Mouse (Mus musculus) embryonic fibroblast, embryonic 13.5 days (primary cell): ENCODE results near the gene Dgke.

Experiments used
- CTCF ChIP-seq: IDR thresholded peaks from 2 replicates; pipeline ENCODE4 v1.5.1; 2011; ENCODE audit warnings: mild to moderate bottlenecking, control low read depth, low read length, moderate library complexity, borderline replicate concordance; ENCODE audit not compliant: insufficient read depth
- POLR2A ChIP-seq: IDR thresholded peaks from 2 replicates; pipeline ENCODE4 v1.6.1; 2011; ENCODE audit warnings: low read depth, mild to moderate bottlenecking, control low read depth, low read length, moderate library complexity

DNA sequence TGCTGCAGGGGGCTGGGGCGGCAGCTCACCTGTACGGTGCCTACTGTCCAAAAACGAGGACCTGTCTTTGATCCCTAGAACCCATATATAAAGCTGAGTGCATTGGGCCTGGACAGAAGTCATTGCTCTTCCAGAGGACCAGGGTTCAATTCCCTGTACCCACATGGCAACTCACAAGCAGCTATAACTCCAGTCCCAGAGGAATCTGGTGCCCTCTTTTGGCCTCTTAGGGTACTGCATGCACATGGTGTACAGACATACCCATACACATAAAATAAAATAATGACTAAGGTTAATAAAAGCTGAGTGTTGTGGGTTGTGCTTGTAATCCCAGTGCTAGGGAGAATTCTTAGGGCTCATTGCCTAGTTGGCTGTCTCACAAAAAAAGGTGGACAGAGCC is 1.4 kb downstream of the Dgke start:
- TF ChIP-seq POLR2A, result no peak
- TF ChIP-seq CTCF, result no peak
